Mouse (Mus musculus) cerebellum, adult 11 months (tissue): ENCODE results near the gene Il18rap.
A peak's percentile ranks its signal among the peaks of the same experiment; 100 is the strongest.

Experiments used
- DNase-seq: peaks from one replicate; pipeline ENCODE4 v3.0.0; 2022

Il18rap gene

DNA sequence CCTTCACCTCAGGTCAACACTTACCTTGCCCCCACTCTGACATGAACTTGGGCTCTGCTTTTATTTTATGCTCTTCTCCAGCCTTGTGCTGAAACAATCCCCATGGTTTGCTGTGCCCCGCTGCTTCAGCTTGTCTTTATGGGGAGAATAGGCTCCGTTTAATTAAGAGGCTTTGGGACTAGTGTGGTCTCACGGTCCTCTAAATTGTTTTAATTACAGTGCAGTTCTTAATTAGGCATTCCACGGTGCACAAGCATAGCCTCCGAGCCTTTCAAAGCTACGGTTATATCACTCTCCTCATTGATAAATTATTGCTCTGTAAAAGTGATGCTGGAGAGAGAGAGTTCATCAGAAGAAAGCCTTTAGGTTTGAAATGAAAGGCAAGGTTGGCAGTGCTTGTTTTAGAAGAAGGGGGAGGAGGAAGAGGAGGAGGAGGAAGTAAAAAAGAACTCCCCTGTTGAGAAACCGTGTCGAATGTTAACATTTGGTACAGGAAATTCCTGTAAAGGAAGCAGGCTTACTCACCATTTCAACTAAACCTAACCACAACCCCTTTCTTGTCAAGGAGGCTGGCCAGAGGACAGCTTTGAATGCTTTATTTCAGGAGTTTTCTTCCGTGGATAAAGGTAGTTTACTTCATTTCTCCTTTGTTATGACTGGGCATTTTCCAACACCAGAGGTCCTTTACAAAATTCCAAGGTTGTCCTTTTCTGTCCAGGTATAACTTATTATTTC, at the start of gene Il18rap:
Gene Il18rap (plus strand): TSS at position 512 of the 735 bp plus-strand sequence.
- DNase-seq: no peak

GRCm38 (mm10) chr1:40465477-40466430, 49.4 kb upstream of the Il18rap start, which contains the start of gene Il18r1:
Gene Il18r1 (plus strand): TSS chr1:40465552.
- no peak for DNase-seq

- no peak for DNase-seq
Observed at GRCm38 (mm10) chr1:40467306-40467705, 47.9 kb upstream of the Il18rap start.

GRCm38 (mm10) chr1:40468805-40469204, 46.4 kb upstream of the Il18rap start:
- no peak for DNase-seq

DNA sequence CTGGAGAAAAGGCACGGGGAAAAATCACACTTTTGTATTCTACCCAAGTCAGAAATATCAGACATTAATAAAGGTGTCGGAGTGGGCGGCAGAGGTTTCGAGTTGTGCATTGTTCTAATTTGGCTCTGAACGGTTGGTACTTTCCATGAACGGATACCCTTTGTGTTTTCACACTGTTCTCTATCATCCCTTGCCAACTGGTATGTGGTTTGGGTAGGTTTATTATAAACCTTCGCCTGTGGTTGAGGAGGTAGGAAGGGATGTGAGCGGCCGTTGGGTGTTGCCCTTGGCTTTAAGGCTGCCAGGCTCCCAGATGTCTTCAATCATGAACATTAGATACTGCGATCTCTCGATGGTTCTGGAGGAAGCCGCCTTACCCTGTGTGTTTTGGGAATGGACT, 45.3 kb upstream of the Il18rap start:
- no peak for DNase-seq

GRCm38 (mm10) chr1:40472401-40472800, 42.8 kb upstream of the Il18rap start:
- no peak for DNase-seq

DNA sequence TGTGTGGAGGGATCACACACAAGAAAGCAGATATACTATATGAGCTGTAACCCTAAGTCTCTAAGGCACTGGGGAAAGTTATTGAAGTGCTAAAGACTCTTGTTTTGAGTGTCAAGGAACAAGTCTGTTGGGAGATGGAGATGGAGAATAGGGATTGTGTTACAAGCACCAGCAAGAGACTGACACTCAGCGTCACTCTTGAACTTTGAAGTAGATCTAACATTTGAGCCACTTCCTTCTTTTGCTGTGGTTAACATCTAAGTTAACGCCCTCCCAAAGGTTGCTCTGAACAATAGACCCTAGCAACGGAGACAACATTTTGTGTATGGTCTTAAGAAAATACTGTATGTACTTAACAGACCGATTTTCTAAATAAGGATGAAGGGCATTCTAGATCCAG, 41.5 kb upstream of the Il18rap start:
- DNase-seq: no peak

DNA sequence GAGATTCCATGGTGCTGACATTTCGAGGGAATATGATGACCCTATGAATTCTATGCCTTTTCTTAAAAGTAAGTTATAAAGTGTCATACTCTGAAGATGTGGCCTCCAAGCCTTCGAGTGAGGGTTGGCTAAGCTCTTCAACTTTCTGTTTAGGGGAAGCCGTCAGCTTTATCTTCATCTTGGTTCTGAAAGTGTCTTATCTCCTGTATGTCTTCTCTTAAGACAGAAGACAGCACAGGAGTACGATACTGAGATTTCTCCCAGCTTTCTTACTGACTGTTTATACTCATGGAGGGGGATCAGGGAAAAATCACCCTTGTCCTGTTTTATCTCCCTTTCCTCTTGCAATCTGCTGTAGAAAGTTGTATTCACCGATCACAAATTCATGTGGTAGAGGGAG, 40.8 kb upstream of the Il18rap start:
- DNase-seq: no peak

- no peak for DNase-seq
Observed at GRCm38 (mm10) chr1:40475697-40476096, 39.5 kb upstream of the Il18rap start.

GRCm38 (mm10) chr1:40476756-40477155, 38.4 kb upstream of the Il18rap start:
- no peak for DNase-seq

DNA sequence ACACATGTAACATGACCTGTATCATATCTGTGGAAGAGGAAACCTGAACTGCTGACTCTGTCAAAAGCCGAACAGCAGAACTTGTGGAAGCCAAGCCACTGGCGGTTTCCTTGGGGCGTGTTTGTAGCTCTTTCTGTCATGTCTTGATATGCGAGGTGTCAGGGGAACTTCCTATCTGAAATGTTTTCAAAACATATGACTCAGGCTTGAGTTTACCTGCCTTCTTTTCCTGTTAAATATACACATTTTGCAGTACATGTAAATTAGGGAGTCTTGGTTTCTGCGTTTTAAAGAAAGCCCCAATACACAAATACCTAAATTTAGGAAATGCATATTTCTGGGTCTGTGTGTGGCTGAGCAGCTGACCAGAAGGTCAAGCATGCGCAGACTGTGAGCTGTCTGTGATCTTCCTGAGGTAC, 35.6 kb upstream of the Il18rap start:
- no peak for DNase-seq

DNA sequence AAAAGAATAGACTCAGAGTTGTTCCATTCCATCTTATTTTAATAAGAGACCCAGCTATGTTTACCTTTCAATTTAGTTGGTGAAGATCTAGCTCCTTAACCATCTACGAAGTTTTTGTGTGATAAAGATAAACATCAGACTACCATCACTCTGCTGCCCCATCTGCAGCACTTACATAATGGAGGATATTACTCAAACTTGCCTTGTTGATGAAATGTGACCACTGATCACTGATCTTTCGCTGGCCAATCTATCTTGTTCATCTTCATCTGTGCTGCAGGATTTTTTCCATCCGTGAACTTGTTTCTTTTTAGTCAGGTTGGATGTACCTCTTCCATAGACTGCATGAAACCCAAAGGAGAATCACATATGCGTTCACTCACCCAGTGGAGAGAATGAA, 20.6 kb upstream of the Il18rap start:
- DNase-seq: no peak

GRCm38 (mm10) chr1:40499708-40500107, 15.5 kb upstream of the Il18rap start:
- DNase-seq: no peak

- no peak for DNase-seq
Observed at GRCm38 (mm10) chr1:40501126-40501525, 14.0 kb upstream of the Il18rap start.

- DNase-seq: no peak
Observed at GRCm38 (mm10) chr1:40501546-40502398, 13.4 kb upstream of the Il18rap start.

GRCm38 (mm10) chr1:40504548-40504947, 10.6 kb upstream of the Il18rap start:
- no peak for DNase-seq

DNA sequence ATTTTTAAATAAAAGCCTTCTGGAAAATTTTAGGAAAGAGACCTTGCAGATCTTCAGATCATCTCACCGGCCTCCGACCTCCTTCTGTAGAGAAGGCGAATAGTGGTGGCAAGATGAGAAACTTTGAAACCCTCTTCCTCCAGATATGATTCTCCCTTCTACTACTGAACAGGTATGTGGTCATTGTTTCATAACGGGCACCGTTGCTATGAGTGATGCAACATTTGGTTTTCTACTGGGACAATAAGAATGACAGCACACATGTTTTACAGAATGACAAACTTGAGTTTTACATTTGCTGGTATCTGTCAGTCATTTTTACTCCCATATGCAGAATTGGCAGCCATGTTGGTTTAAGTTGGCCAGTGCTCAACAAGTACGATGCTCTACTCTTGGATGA, 1.2 kb downstream of the Il18rap start:
- DNase-seq: no peak

DNA sequence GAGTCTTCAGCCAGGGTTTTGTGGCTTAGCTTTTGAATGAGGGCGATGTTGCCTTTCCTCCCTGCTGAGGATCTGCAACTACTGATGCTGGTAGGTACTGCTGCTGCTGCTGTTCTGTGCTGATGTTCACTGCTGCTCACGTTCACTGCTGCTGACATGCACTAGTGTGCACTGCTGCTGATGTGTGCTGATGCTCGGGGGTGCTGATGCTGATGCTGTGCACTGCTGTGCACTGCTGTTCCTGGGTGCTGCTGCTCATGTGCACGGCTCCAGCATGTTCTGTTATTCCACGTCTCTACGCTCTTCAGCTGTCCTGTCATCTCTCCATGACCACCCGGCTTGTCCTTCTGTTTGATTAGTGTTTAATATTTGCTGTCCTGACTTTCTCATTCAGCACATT, 7.8 kb downstream of the Il18rap start:
- DNase-seq: no peak

GRCm38 (mm10) chr1:40523971-40524722, 9.0 kb downstream of the Il18rap start:
- DNase-seq: no peak

DNA sequence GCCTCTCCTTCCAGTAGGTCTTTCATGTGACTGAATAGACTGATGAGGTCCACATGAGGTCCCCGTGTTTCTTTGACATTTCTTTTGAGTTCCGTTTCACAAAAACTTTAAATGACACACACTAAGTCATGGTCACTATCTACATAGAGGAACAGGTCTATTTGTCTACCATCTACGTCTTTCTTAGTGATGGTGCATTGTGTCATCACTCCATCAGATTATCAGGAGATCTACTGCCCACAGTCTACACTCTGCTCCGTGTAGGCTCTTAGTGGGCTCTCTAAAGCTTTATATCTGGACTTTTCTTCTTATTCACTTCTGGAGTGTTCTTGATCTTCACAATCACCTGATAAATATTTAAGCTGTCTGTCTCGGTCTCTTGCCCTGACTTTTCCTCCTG, 14.1 kb downstream of the Il18rap start:
- DNase-seq: no peak

- DNase-seq: no peak
Observed at GRCm38 (mm10) chr1:40537577-40537976, 22.4 kb downstream of the Il18rap start.

GRCm38 (mm10) chr1:40544650-40545049, 29.5 kb downstream of the Il18rap start:
- DNase-seq: peak; percentile 13
